Mouse (Mus musculus): ENCODE data around the gene Ampd1.

DNA sequence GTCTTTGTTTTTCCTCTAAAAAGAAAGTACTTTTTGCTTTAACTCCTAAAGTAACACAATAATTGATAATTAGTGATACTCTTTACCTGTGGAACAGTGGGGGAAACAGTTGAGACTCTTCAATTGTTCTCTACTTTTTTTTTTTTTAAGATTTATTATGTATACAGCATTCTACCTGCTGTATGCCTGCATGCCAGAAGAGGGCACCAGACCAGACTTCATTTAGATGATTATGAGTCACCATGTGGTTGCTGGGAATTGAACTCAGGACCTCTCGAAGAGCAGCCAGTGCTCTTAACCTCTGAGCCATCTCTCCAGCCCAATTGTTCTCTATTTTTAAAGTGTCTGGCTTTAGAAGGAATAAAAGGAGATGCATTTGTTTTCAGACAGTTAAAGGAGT, 47.6 kb upstream of the Ampd1 start:
- TF ChIP-seq GATA1 (IDR thresholded peaks at IDR 0.05; ENCODE audit: low read length): no peak
- TF ChIP-seq TAL1 (IDR thresholded peaks at IDR 0.05; ENCODE audit: low read length): no peak

All from erythroblast, embryonic 14.5 days (primary cell).